Mouse (Mus musculus): ENCODE measurements around the gene Lif.

GRCm38 (mm10) chr11:4252886-4253285 is 4.5 kb upstream of the Lif start:
- TF ChIP-seq EP300 (IDR thresholded peaks at IDR 0.05; ENCODE audit: insufficient read depth, low read depth, low read length) (no peak), CTCF (IDR thresholded peaks at IDR 0.05; ENCODE audit: low read depth, low read length) (no peak), POLR2A (IDR thresholded peaks at IDR 0.05; ENCODE audit: insufficient read depth, low read length) (no peak)

All from ES-Bruce4 (cell line).